Mouse (Mus musculus) stomach, embryonic 14.5 days (tissue): ENCODE data around the gene Frrs1l. TPM values are rescaled to one million over a fixed set of nuclear protein-coding genes. Genes with fewer than 3 reads are reported as not detected.

Source experiments
- ATAC-seq: fragments of 200-750 bp; cut with Nextera tagmentation; 2 replicates; pipeline ENCODE4 v1.8.0; 2017; ENCODE audit warnings: low read depth, moderate TSS enrichment; ENCODE audit not compliant: insufficient number of reproducible peaks, insufficient read depth, low FRiP score
- H3K27ac ChIP-seq: fragments of 300-500 bp; sonication (generic); 2 replicates; pipeline ENCODE4 v1.5.1; 2014; ENCODE audit warnings: mild to moderate bottlenecking, low read length, moderate library complexity, mixed read lengths
- H3K27me3 ChIP-seq: fragments of 300-500 bp; sonication (generic); 2 replicates; pipeline ENCODE4 v1.6.1; 2014; ENCODE audit warnings: low read length, control low read depth, mixed read lengths; ENCODE audit not compliant: control insufficient read depth, insufficient read depth
- H3K36me3 ChIP-seq: fragments of 300-500 bp; sonication (generic); 2 replicates; pipeline ENCODE4 v1.6.1; 2014; ENCODE audit warnings: mild to moderate bottlenecking, control low read depth, low read length, moderate library complexity, mixed read lengths; ENCODE audit not compliant: control insufficient read depth, insufficient read depth
- H3K4me1 ChIP-seq: fragments of 300-500 bp; sonication (generic); 2 replicates; pipeline ENCODE4 v1.6.1; 2014; ENCODE audit warnings: low read length, control low read depth, mixed read lengths; ENCODE audit not compliant: control insufficient read depth, insufficient read depth
- H3K4me2 ChIP-seq: fragments of 300-500 bp; sonication (generic); replicated peaks from 2 replicates; pipeline ENCODE4 v1.6.1; 2014; ENCODE audit warnings: low read depth, low read length, control low read depth
- H3K4me3 ChIP-seq: fragments of 300-500 bp; sonication (generic); 2 replicates; pipeline ENCODE4 v1.5.1; 2014; ENCODE audit warnings: low read depth, low read length, control low read depth
- H3K9ac ChIP-seq: fragments of 300-500 bp; sonication (generic); replicated peaks from 2 replicates; pipeline ENCODE4 v1.6.1; 2014; ENCODE audit warnings: low read depth, mild to moderate bottlenecking, control low read depth, low read length, moderate library complexity, mixed read lengths
- H3K9me3 ChIP-seq: fragments of 300-500 bp; sonication (generic); 2 replicates; pipeline ENCODE4 v1.6.1; 2016; ENCODE audit warnings: low read depth, low read length, control low read depth; ENCODE audit not compliant: control insufficient read depth
- WGBS: fragments of 180-500 bp; shearing (Covaris S2); extraction: QIAGEN DNeasy Blood & Tissue Kit; methylation state at CpG from one replicate; pipeline ENCODE4 v1.1.7; 2014; 5-methylcytosine and 5-hydroxymethylcytosine counted together
- polyA plus RNA-seq: library from polyadenylated mRNA; unstranded; fragments of >200 nt; fragmentation: Nextera tagmentation; extraction: Ambion mirVana; gene quantifications from 2 replicates; pipeline ENCODE4 v1.2.1, GENCODE M21; 2014

Gene Frrs1l
- polyA plus RNA-seq, 1 experiment from 2014 or later, result 1.6 TPM

GRCm38 (mm10) chr4:56943258-56943657 is 46.9 kb downstream of the Frrs1l start:
- Histone ChIP-seq H3K27ac (no peak overlapping the region), H3K4me1 (peaks cover 33% of the 10 kb centered on the region), H3K4me3 (no peak overlapping the region), H3K9me3 (no peaks in the 10 kb centered on the region), H3K27me3 (no peaks in the 10 kb centered on the region), H3K4me2 (no peak overlapping the region), H3K36me3 (no peaks in the 10 kb centered on the region), H3K9ac (no peak overlapping the region)
- 55% methylated on average over 1 of the region's 1 CpGs for WGBS
- ATAC-seq, result no peak

GRCm38 (mm10) chr4:56942567-56942966 is 47.6 kb downstream of the Frrs1l start:
- Histone ChIP-seq H3K9ac (no peak overlapping the region), H3K4me1 (peaks cover 33% of the 10 kb centered on the region), H3K27me3 (no peaks in the 10 kb centered on the region), H3K27ac (no peak overlapping the region), H3K4me2 (no peak overlapping the region), H3K36me3 (no peaks in the 10 kb centered on the region), H3K9me3 (no peaks in the 10 kb centered on the region), H3K4me3 (no peak overlapping the region)
- WGBS, result 54% methylated on average over 1 of the region's 1 CpGs
- ATAC-seq, result no peak

GRCm38 (mm10) chr4:56941481-56941880 is 48.7 kb downstream of the Frrs1l start:
- no peak overlapping the region for H3K4me3 ChIP-seq
- no peaks in the 10 kb centered on the region; the same call in 1 of the 2 replicates for H3K36me3 ChIP-seq
- H3K27ac ChIP-seq, result no peak overlapping the region
- H3K9ac ChIP-seq, result no peak overlapping the region
- 85% methylated on average over 4 of the region's 4 CpGs for WGBS
- H3K4me1 ChIP-seq, result peaks cover 33% of the 10 kb centered on the region
- ATAC-seq, result no peak
- H3K27me3 ChIP-seq, result no peaks in the 10 kb centered on the region
- H3K9me3 ChIP-seq, result no peaks in the 10 kb centered on the region
- no peak overlapping the region for H3K4me2 ChIP-seq

- H3K4me1 ChIP-seq, result 0 out of 2 replicates have a peak, but pooled peaks cover 6% of the 10 kb centered on the region
- H3K27me3 ChIP-seq, result no peaks in the 10 kb centered on the region
- H3K27ac ChIP-seq, result no peak overlapping the region
- H3K9ac ChIP-seq, result no peak overlapping the region
- H3K4me2 ChIP-seq, result no peak overlapping the region
- ATAC-seq, result no peak
- WGBS, result 64% methylated on average over 6 of the region's 6 CpGs
- H3K36me3 ChIP-seq, result peaks cover 15% of the 10 kb centered on the region
- no peak overlapping the region for H3K4me3 ChIP-seq
- H3K9me3 ChIP-seq, result no peaks in the 10 kb centered on the region
These were observed 53.1 kb downstream of the Frrs1l start for GRCm38 (mm10) chr4:56937136-56937535.

GRCm38 (mm10) chr4:56935327-56935726 is 54.9 kb downstream of the Frrs1l start:
- Histone ChIP-seq H3K4me1 (0 out of 2 replicates have a peak, but pooled peaks cover 2% of the 10 kb centered on the region), H3K27ac (no peak overlapping the region), H3K27me3 (no peaks in the 10 kb centered on the region), H3K9ac (no peak overlapping the region), H3K4me2 (no peak overlapping the region), H3K36me3 (peaks cover 20% of the 10 kb centered on the region), H3K4me3 (no peak overlapping the region), H3K9me3 (no peaks in the 10 kb centered on the region)
- WGBS, result no CpG with 5 or more reads among the region's 1 CpGs
- no peak for ATAC-seq

DNA sequence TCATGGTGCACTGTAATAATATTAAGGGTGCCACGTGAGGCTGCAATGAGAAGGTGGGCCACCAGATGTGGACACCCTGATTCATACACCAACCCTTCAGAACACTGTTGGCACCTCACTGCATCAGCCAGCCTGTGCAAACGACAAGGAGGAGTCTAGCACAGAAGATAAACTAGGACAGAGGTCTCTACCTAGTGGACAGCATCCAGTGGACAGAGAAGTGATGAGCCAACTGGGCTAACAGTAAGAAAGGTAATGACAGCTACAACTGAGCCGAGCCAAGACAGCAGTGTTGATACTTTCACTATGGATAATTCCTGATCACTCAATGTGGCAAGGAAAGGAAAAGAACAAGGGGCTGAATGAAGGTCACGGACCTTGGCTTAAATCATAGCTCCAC is 57.0 kb downstream of the Frrs1l start:
- Histone ChIP-seq H3K4me1 (no peaks in the 10 kb centered on the region), H3K4me3 (no peak overlapping the region), H3K4me2 (no peak overlapping the region), H3K27ac (no peak overlapping the region), H3K9me3 (no peaks in the 10 kb centered on the region), H3K36me3 (peaks cover 27% of the 10 kb centered on the region), H3K27me3 (no peaks in the 10 kb centered on the region), H3K9ac (no peak overlapping the region)
- 91% methylated on average over 4 of the region's 4 CpGs for WGBS
- no peak for ATAC-seq

DNA sequence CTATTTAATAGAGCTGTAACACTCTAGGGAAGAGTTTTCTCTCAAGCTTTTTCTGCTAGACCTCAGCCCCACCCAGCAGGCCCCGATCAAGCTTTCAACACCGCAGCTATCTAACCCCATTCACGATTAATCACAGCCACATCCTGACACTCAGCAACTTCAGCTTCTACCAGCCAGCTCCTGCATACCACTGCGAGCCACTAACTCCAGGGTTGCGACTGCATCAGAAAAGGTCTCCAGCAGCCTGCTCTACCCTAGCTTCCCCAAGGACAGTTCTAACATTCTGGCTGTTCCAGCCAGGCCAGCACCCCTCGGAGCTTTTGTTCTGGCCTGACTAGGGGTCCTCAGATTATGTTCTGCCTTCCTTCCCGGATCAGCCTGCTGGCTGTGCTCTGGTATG is 58.1 kb downstream of the Frrs1l start:
- no peak overlapping the region for H3K4me2 ChIP-seq
- H3K27me3 ChIP-seq, result no peaks in the 10 kb centered on the region
- WGBS, result 65% methylated on average over 7 of the region's 7 CpGs
- H3K4me1 ChIP-seq, result no peaks in the 10 kb centered on the region
- no peaks in the 10 kb centered on the region for H3K9me3 ChIP-seq
- H3K36me3 ChIP-seq, result peaks cover 32% of the 10 kb centered on the region
- H3K27ac ChIP-seq, result no peak overlapping the region
- no peak for ATAC-seq
- H3K9ac ChIP-seq, result no peak overlapping the region
- H3K4me3 ChIP-seq, result no peak overlapping the region

- ATAC-seq, result no peak
- Histone ChIP-seq H3K27me3 (no peaks in the 10 kb centered on the region), H3K9ac (no peak overlapping the region), H3K27ac (no peak overlapping the region), H3K9me3 (no peaks in the 10 kb centered on the region), H3K4me3 (no peak overlapping the region), H3K4me1 (no peaks in the 10 kb centered on the region), H3K36me3 (peaks cover 31% of the 10 kb centered on the region), H3K4me2 (no peak overlapping the region)
- WGBS, result 80% methylated on average over 4 of the region's 4 CpGs
These were observed 59.9 kb downstream of the Frrs1l start for GRCm38 (mm10) chr4:56930312-56930711.

- Histone ChIP-seq H3K27me3 (no peaks in the 10 kb centered on the region), H3K9ac (no peak overlapping the region), H3K27ac (no peak overlapping the region), H3K4me3 (no peak overlapping the region), H3K9me3 (no peaks in the 10 kb centered on the region), H3K4me1 (no peaks in the 10 kb centered on the region), H3K4me2 (no peak overlapping the region), H3K36me3 (peaks cover 49% of the 10 kb centered on the region)
- WGBS, result 82% methylated on average over 4 of the region's 4 CpGs
- ATAC-seq, result no peak
These were observed 63.2 kb downstream of the Frrs1l start for GRCm38 (mm10) chr4:56926971-56927370.
